Comparison of ENCODE assay signal across 28 mouse cellular contexts in the genomic region with DNA sequence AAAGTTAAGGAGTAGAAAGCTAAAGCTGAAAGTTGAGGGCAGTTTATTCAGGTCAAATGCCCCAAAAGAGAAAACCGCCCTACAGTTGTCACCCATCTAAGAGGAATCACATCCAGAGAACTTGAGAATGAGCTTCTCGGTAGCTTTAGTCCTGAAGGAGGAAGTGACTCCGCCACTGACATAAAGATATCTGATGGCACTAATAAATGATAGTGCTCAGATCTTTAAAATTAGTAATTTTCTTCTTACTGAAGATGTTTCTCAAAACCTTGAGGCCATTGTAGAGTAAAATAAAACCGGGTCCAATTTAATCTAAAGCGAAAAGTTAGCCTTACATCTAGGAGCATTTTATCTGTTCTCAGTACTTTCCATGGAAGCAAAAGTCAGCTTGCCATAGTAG.
"Had no signal": no experiment of that assay in that cellular context is flagged by ENCODE, and none has a peak within 500 bp of the region (broad histone marks: within the 10 kb centered on the region; RNA-seq: fewer than 3 reads in every experiment).

No protein-coding gene starts in this region.

- H3K4me3 ChIP-seq: limb, embryonic 10.5 days; limb, embryonic 12.5 days; limb, embryonic 13.5 days; limb, embryonic 15.5 days; liver, embryonic 12.5 days; liver, embryonic 13.5 days; liver, embryonic 15.5 days; lung, embryonic 15.5 days; megakaryocyte, embryonic 14.5 days; midbrain, embryonic 10.5 days; midbrain, embryonic 12.5 days; midbrain, embryonic 13.5 days; midbrain, embryonic 15.5 days; myocyte; neural tube, embryonic 12.5 days had no signal

- H3K27ac ChIP-seq: limb, embryonic 10.5 days; limb, embryonic 12.5 days; limb, embryonic 13.5 days; limb, embryonic 15.5 days; liver, embryonic 12.5 days; liver, embryonic 13.5 days; liver, embryonic 14.5 days; liver, embryonic 15.5 days; lung, embryonic 15.5 days; macrophage; midbrain, embryonic 10.5 days; midbrain, embryonic 12.5 days; midbrain, embryonic 13.5 days; midbrain, embryonic 15.5 days; neural tube, embryonic 12.5 days had no signal

- H3K27me3 ChIP-seq: limb, embryonic 12.5 days; limb, embryonic 13.5 days; limb, embryonic 15.5 days; liver, embryonic 12.5 days; liver, embryonic 13.5 days; liver, embryonic 15.5 days; lung, embryonic 15.5 days; megakaryocyte, embryonic 14.5 days; midbrain, embryonic 12.5 days; midbrain, embryonic 13.5 days; midbrain, embryonic 15.5 days; neural tube, embryonic 12.5 days had no signal

- H3K36me3 ChIP-seq: limb, embryonic 10.5 days; limb, embryonic 12.5 days; limb, embryonic 13.5 days; limb, embryonic 15.5 days; liver, embryonic 12.5 days; liver, embryonic 13.5 days; liver, embryonic 15.5 days; lung, embryonic 15.5 days; midbrain, embryonic 10.5 days; midbrain, embryonic 12.5 days; midbrain, embryonic 13.5 days; midbrain, embryonic 15.5 days; neural tube, embryonic 12.5 days had no signal

- DNase-seq: left cerebral cortex, postnatal 4 days; liver; liver, embryonic 13.5 days; liver, postnatal 0 days; lung, adult 18-20 months; lung, adult 2 months; lung, embryonic 14.5 days; lung, postnatal 10 days; lung, postnatal 14 days; lung, postnatal 36 days; lung, postnatal 4 days; midbrain, embryonic 14.5 days had no signal

- H3K9me3 ChIP-seq: limb, embryonic 10.5 days; limb, embryonic 12.5 days; limb, embryonic 13.5 days; limb, embryonic 15.5 days; liver, embryonic 12.5 days; liver, embryonic 13.5 days; liver, embryonic 15.5 days; lung, embryonic 15.5 days; megakaryocyte, embryonic 14.5 days; midbrain, embryonic 10.5 days; midbrain, embryonic 12.5 days; midbrain, embryonic 13.5 days; midbrain, embryonic 15.5 days; neural tube, embryonic 12.5 days had no signal

- H3K4me1 ChIP-seq: limb, embryonic 10.5 days; limb, embryonic 12.5 days; limb, embryonic 13.5 days; limb, embryonic 15.5 days; liver, embryonic 12.5 days; liver, embryonic 13.5 days; liver, embryonic 15.5 days; lung, embryonic 15.5 days; megakaryocyte, embryonic 14.5 days; midbrain, embryonic 10.5 days; midbrain, embryonic 12.5 days; midbrain, embryonic 13.5 days; midbrain, embryonic 15.5 days; neural tube, embryonic 12.5 days had no signal

- H3K9ac ChIP-seq: limb, embryonic 12.5 days; limb, embryonic 13.5 days; limb, embryonic 15.5 days; liver, embryonic 12.5 days; liver, embryonic 13.5 days; liver, embryonic 14.5 days; liver, embryonic 15.5 days; liver, postnatal 0 days; lung, embryonic 14.5 days; lung, embryonic 15.5 days; midbrain, embryonic 12.5 days; midbrain, embryonic 13.5 days; midbrain, embryonic 15.5 days; neural tube, embryonic 12.5 days had no signal
